Mouse (Mus musculus) regulatory T cell (primary cell): ENCODE results near the gene Ptcra.

Source experiments
- in situ Hi-C: fragments of 300-600 bp; cut with MboI, MseI; formaldehyde crosslinking; loops from one replicate; pipeline ENCODE4 v1.15.1; 2025; ENCODE audit warnings: high pct_unique_total_duplicates

Ptcra gene

GRCm38 (mm10) chr17:46725731-46726645, 37.5 kb downstream of the Ptcra start:
- in situ Hi-C loops: no loop called here

DNA sequence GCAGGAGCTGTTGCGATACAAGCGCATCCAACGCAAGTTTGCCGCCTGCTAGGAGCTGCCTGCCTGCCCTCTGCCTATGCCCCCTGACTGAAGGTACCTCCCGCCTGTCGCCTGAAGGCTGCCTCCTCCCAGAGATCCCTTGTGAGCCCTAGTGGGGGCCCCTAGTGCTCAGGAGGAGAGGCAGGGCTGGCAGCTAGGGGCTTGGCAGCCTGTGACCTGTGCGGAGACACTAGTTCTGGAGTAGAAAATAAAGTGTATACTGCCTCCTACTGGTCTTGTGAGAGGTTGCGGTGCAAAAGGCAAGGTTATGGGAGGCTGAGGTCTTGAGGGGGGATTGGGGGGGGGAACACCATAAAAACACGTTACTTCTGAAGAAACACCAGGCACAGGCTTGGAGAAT, 38.2 kb downstream of the Ptcra start:
- in situ Hi-C loops: no loop called here

- in situ Hi-C loops: loop anchor here (5.0 kb wide), 1 partner anchor 62 kb away; no protein-coding TSS in a partner anchor
These were observed 38.9 kb downstream of the Ptcra start for GRCm38 (mm10) chr17:46724477-46725084.

- in situ Hi-C loops: loop anchor here (5.0 kb wide), 1 partner anchor 59 kb away; no protein-coding TSS in a partner anchor
These were observed 42.4 kb downstream of the Ptcra start for GRCm38 (mm10) chr17:46721077-46721476.

DNA sequence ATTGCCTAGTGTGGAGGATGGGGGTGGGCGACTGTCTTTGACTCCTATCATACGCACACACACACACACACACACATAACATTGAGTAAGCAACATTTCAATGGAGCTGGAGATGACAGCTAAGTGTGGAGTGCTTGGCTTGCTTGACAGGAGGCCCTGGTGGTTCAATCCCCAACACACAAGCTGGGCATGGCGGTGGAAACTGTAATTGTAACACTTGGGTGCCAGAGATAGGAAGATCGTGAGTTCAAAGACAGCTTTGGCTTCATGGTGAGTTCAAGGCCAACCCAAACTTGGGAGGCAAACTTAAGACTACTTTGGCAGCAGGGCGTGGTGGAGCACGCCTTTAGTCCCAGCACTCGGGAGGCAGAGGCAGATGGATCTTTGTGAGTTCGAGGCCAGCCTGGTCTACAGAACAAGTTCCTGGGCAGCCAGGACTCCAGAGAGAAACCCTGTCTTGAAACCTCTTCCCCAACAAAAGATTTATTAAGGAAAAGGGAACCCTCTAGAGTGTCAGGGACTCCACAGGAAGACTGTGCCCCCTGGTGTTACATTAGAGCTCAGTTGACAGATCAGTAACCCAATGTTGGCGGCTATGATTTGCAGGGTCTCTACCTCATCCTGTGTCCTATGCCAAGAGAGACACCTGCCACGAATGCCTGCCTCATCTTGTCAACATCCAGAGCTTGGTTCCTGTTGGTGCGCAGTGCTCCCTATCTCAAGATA, 48.6 kb downstream of the Ptcra start:
- in situ Hi-C loops: loop anchor here (5.0 kb wide), 1 partner anchor 52 kb away; no protein-coding TSS in a partner anchor

- in situ Hi-C loops: no loop called here
These were observed 49.7 kb downstream of the Ptcra start for GRCm38 (mm10) chr17:46713849-46714248.

- in situ Hi-C loops: no loop called here
These were observed 51.1 kb downstream of the Ptcra start for GRCm38 (mm10) chr17:46712442-46712841.

- in situ Hi-C loops: no loop called here
These were observed 51.8 kb downstream of the Ptcra start for GRCm38 (mm10) chr17:46711612-46712271.

DNA sequence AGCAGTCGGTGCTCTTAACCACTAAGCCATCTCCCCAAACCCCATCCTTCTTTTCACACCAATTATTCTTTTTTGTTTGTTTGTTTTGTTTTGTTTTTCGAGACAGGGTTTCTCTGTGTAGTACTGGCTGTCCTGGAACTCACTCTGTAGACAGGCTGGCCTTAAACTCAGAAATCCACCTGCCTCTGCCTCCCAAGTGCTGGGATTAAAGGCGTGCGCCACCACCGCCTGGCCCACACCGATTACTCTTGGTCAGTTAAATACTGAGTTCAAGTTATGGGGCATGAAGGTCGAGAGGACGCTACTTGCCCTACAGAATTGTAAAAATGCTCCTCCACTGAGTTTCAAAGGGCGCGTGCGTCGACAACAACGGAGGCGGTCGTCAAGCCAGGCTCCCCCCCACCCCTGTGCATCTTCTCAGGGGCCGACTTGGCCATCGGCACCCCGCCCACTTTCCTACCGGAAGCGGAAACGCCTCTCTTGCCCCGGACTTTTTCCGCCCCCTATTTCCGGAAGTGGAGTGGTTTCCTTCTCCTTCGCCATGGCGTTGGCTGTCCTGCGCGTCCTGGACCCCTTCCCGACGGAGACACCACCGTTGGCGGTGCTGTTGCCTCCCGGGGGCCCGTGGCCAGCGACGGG, 52.4 kb downstream of the Ptcra start, which contains the start of gene Pex6:
Gene Pex6 (plus strand): TSS at position 505 of the 639 bp plus-strand sequence.
- in situ Hi-C loops: no loop called here

DNA sequence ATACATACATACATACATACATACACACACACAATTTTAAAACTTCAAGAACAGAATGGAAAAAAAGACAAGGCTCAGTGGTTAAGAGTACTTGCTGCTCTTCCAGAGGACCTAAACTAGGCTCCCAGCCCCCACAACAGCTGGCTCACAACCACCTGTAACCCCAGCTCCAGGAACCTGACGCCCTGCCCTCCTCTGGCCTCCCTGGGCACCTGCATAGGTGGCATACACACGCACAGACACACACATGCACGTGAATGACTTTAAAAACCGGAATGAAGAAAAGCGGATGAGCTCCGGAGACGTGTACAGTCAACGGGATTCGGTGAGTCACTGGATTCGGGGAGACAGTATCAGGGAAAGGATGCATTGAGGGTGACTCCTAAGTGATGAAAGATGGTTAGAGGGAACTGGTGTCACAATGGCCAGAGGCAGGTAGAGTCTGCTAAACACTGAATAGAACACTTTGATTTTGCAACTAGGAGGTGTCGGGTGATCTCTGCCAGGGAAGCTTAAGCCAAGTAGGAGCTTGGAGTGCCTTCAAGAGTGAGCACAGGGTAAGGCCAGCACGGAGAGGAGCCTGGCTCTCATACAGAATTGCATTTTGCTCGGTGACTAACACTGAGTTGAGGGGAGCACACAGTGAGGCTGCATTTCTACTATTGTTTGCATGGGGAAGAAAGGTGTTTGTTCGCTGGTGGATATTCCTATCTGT, 57.0 kb downstream of the Ptcra start:
- in situ Hi-C loops: no loop called here
